Mouse (Mus musculus): ENCODE results near the gene AI481877. TPM values are rescaled to one million over a fixed set of nuclear protein-coding genes. Genes with fewer than 3 reads are reported as not detected.

AI481877 gene
- polyA plus RNA-seq, 1 experiment = 0.07 TPM

DNA sequence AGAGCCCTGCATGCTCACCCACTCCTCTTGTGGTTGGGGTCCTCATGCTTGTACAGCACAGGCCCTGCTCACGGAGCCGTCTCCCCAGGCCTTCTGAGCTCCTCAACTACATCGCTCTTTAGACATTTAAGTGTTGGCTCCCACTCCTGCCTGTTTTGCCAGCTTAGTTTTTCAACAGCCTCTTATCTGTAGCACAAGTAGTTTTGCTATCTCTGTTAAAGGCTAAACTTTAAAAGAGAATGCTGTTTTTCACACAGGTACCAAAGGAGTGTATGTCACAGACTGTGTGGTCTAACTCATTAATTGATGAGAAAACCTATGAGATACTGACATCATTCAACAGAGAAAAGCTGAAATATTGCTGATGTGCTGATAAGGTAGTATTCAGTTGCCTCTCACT, 127.3 kb downstream of the AI481877 start:
- peaks cover under 1% of the 10 kb centered on the region for H3K4me1 ChIP-seq (ENCODE audit: control insufficient read depth, insufficient read depth, low read length)
- TF ChIP-seq CTCF (IDR thresholded peaks at IDR 0.05; ENCODE audit: insufficient read depth, low read length) (no peak), POLR2A (IDR thresholded peaks at IDR 0.05; ENCODE audit: borderline replicate concordance, extremely low read depth, low read depth, low read length) (no peak)
- 54% methylated on average over 3 of the region's 3 CpGs for WGBS
- no peak for DNase-seq
- no peak overlapping the region for H3K4me3 ChIP-seq (replicated peaks; ENCODE audit: extremely low read depth, low read depth, low read length)

DNA sequence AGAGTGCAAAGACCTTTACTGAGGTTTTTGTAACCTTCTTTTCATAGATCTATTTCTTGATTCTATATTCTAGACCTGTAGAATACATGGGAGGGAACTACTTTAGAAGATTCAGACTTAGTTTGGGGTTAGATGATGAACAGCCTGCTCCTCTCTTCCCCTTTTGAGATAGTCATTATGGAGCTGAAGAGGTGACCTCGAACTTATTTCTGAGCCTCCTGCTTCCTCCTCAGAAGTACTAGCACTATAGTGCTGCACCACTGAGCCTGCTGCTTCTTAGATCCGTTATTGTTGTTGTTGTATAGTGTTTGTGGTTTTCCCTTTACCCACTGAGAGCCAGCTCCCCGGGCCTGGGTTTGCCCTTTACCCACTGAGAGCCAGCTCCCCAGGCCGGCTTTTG, 129.1 kb downstream of the AI481877 start:
- DNase-seq = no peak
- 68% methylated on average over 4 of the region's 4 CpGs for WGBS
- no peak for TF ChIP-seq POLR2A (IDR thresholded peaks at IDR 0.05; ENCODE audit: borderline replicate concordance, extremely low read depth, low read depth, low read length)
- Histone ChIP-seq H3K4me1 (ENCODE audit: control insufficient read depth, insufficient read depth, low read length) (peaks cover 3% of the 10 kb centered on the region), H3K4me3 (replicated peaks; ENCODE audit: extremely low read depth, low read depth, low read length) (no peak overlapping the region)

DNA sequence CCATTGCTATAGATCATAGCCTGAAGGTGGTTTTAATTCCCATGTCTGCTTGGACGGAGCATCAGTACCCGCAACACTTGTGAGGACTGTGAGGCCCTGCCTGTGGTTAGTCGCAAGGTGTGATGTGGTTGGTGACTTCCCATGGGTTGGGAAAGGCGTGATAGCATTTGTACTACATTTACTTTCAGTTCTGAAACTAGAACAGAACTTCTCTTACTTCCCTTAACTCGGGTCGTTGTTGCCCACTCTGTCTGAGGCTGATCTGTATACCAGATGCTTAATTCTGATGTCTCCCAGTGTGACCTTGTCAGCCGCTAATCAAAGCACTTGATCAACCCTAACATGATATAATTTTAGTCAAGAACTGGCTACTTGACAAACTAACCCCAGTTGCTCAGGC, 129.6 kb downstream of the AI481877 start:
- Histone ChIP-seq H3K4me1 (ENCODE audit: control insufficient read depth, insufficient read depth, low read length) (peaks cover 6% of the 10 kb centered on the region), H3K4me3 (replicated peaks; ENCODE audit: extremely low read depth, low read depth, low read length) (no peak overlapping the region)
- DNase-seq = no peak
- 77% methylated on average over 7 of the region's 7 CpGs for WGBS
- TF ChIP-seq POLR2A (IDR thresholded peaks at IDR 0.05; ENCODE audit: borderline replicate concordance, extremely low read depth, low read depth, low read length) (no peak), CTCF (IDR thresholded peaks at IDR 0.05; ENCODE audit: insufficient read depth, low read length) (no peak)

DNA sequence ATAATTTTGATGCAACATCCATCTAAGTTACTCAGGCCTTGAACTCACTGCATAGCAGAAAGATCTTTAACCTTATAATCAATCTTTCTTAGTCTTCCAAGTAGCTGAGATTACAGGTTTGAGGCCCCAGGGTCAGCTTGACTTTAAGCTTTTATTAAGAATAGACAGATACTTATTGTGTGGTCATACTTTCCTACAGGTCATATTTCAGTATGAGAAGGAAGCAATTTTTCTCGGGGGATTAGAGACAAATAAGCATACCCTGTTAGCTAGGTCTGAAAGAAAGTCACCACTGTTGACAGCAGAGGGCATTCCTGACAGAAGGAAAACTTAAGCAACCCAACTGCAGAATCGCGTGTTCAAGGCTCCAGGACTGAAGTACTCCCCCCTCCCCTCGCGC, 130.8 kb downstream of the AI481877 start:
- peaks cover 7% of the 10 kb centered on the region for H3K4me1 ChIP-seq (ENCODE audit: control insufficient read depth, insufficient read depth, low read length)
- TF ChIP-seq CTCF (IDR thresholded peaks at IDR 0.05; ENCODE audit: insufficient read depth, low read length) = no peak
- TF ChIP-seq POLR2A (IDR thresholded peaks at IDR 0.05; ENCODE audit: borderline replicate concordance, extremely low read depth, low read depth, low read length) = no peak
- no peak overlapping the region for H3K4me3 ChIP-seq (replicated peaks; ENCODE audit: extremely low read depth, low read depth, low read length)
- 72% methylated on average over 5 of the region's 5 CpGs for WGBS
- DNase-seq = no peak

DNA sequence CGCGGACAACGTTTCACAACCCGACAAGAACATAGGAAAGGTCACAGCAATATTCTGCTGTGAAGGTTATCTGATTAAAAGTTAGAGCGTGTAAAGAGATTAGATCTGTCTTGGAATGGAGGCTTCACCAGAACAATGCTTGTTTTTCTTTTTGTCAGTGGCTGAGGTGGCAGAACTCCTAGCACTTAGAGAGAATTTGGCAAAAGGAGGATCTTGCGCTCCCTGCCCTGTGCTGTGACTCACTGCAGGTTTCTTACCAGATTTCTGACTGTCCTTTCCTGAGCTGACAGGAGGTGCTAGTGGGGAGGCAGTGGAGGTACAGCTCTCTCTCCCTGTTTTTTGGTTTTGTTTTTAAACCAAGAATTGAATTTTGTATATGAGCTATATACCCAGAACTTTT, 131.8 kb downstream of the AI481877 start:
- DNase-seq = no peak
- TF ChIP-seq CTCF (IDR thresholded peaks at IDR 0.05; ENCODE audit: insufficient read depth, low read length) = no peak
- 57% methylated on average over 6 of the region's 6 CpGs for WGBS
- H3K4me1 ChIP-seq (ENCODE audit: control insufficient read depth, insufficient read depth, low read length) = peaks cover 7% of the 10 kb centered on the region
- H3K4me3 ChIP-seq (replicated peaks; ENCODE audit: extremely low read depth, low read depth, low read length) = no peak overlapping the region

DNA sequence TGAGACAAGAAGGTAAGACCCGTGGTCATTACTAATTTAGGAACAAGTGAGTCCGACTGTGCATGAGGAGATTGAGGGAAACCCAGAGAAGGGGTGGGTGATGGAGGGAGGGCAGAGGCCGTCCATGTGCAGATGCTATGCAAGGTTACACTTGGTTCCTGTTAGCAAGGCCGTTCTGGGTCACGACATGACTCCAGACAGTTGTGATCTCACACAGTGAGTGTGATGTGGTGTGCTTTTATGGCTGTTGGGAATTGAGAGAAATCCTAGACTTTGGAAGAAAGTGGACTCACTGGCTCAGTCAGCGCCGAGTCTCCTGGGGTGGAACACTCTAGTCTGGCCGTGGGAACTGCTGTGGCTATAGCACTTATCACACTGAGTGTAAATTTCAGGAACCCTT, 132.6 kb downstream of the AI481877 start:
- TF ChIP-seq CTCF (IDR thresholded peaks at IDR 0.05; ENCODE audit: insufficient read depth, low read length) (no peak), POLR2A (IDR thresholded peaks at IDR 0.05; ENCODE audit: borderline replicate concordance, extremely low read depth, low read depth, low read length) (no peak)
- Histone ChIP-seq H3K4me1 (ENCODE audit: control insufficient read depth, insufficient read depth, low read length) (peaks cover 7% of the 10 kb centered on the region), H3K4me3 (replicated peaks; ENCODE audit: extremely low read depth, low read depth, low read length) (no peak overlapping the region)
- 58% methylated on average over 8 of the region's 8 CpGs for WGBS
- DNase-seq = no peak

DNA sequence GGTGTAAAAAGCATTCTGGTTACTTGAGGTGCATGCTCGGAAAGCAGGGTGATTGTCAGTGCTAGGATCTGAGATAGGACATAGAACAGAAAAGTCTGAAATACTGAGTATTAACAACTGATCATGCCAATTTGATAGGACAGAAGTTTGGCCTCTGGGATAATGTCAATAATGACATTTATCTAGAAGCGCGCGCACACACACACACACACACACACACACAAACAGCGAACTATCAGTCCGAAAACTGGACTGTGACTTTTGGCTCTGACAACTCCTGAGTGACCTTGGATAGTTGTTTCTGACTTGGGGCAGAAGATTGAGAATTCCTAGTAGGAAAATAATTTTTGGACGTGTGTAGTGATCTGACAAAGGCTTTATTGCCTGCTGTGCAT, 135.0 kb downstream of the AI481877 start:
- H3K4me3 ChIP-seq (replicated peaks; ENCODE audit: extremely low read depth, low read depth, low read length) = peak overlapping the region; percentile 73
- no peak for DNase-seq
- 21% methylated on average over 7 of the region's 7 CpGs for WGBS
- H3K4me1 ChIP-seq (ENCODE audit: control insufficient read depth, insufficient read depth, low read length) = peaks cover 7% of the 10 kb centered on the region
- TF ChIP-seq CTCF (IDR thresholded peaks at IDR 0.05; ENCODE audit: insufficient read depth, low read length) (no peak), POLR2A (IDR thresholded peaks at IDR 0.05; ENCODE audit: borderline replicate concordance, extremely low read depth, low read depth, low read length) (no peak)

DNA sequence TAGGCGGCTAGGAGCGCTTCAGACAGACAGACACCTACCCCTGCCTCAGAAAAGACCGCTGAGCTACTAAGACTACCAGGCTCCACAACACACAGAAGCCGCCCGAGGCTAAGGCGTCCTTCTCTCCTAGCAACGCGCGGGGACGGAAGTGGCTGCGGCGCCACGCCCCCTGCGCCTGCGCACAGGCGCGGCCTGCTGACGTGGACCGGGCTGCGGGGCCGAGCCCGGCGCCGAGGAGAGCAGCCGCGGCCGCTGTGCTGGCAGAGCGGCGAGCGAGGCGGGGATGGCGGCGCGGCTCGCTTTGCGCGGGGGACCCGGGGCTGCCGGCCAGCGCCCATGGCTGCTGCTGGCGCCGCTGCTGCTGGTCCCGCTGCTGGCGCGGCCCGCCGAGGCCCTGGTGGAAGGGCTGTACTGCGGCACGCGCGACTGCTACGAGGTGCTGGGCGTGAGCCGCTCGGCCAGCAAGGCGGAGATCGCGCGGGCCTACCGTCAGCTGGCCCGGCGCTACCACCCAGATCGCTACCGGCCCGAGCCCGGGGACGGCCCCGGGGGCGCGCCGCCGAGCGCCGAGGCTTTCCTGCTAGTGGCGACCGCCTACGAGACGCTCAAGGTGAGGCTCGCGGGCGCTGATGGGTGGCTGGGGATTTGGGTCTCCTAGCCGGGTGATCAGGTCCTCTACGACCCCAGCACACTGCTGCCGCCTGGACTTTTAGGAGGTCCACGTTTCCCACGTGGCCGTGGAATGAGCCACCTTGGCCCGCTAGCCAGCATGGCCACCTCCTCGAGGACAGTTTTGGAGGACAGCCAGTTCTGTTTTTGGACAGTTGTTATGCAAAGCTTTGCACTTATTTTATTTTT, 135.6 kb downstream of the AI481877 start, which contains the start of gene Gm20503:
Gene Gm20503, plus strand, starts transcription at position 263 of the 858 bp plus-strand sequence.
- Histone ChIP-seq H3K4me3 (replicated peaks; ENCODE audit: extremely low read depth, low read depth, low read length) (peak within 1 kb of the TSS; percentile 73), H3K4me1 (ENCODE audit: control insufficient read depth, insufficient read depth, low read length) (peaks cover 7% of the 10 kb centered on the region)
- under 1% methylated on average over 89 of the region's 89 CpGs for WGBS
- TF ChIP-seq POLR2A (IDR thresholded peaks at IDR 0.05; ENCODE audit: borderline replicate concordance, extremely low read depth, low read depth, low read length) (peak; percentile 71; the same call in 1 of the 2 replicates), CTCF (IDR thresholded peaks at IDR 0.05; ENCODE audit: insufficient read depth, low read length) (no peak)
- DNase-seq = peak; percentile 86

DNA sequence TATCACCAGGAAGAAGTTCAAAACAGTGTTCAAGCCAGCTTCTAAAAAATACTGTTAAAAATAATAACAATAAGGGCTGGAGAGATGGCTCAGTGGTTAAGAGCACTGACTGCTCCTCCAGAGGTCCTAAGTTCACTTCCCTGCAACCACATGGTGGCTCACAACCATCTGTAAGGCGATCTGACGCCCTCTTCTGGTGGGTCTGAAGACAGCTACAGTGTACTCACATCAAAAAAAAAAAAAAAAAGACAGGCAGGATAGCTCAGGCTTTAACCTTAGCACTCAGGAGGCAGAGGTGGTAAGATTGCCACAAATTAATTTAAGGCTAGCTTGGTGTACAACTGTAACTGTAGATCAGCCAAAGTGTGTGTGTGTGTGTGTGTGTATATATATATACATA, 138.2 kb downstream of the AI481877 start:
- TF ChIP-seq CTCF (IDR thresholded peaks at IDR 0.05; ENCODE audit: insufficient read depth, low read length) (peak; percentile 44), POLR2A (IDR thresholded peaks at IDR 0.05; ENCODE audit: borderline replicate concordance, extremely low read depth, low read depth, low read length) (no peak)
- DNase-seq = no peak
- Histone ChIP-seq H3K4me3 (replicated peaks; ENCODE audit: extremely low read depth, low read depth, low read length) (no peak overlapping the region), H3K4me1 (ENCODE audit: control insufficient read depth, insufficient read depth, low read length) (peaks cover 5% of the 10 kb centered on the region; the same call in 1 of the 2 replicates)
- WGBS = 5% methylated on average over 2 of the region's 2 CpGs

DNA sequence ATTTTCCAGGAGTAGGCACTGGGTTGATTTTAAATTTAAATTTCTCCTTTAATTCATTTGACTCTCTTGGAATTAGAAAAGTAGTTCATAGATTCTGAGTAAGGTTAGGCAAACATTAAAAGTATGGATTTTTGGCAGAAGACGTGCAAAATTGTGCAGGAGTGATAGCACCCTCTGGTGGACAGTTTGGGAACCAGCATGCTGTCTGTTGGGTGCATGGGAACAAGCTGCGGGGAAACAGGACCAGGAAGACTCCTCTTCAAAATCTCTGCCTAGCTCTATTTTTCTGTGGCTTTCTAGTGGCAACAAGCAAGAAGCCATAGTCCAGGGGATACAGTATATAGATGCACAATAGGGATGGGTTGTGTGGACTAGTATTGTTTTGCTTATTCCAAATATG, 139.1 kb downstream of the AI481877 start:
- DNase-seq = peak; percentile 60
- peaks cover 4% of the 10 kb centered on the region; the same call in 1 of the 2 replicates for H3K4me1 ChIP-seq (ENCODE audit: control insufficient read depth, insufficient read depth, low read length)
- TF ChIP-seq CTCF (IDR thresholded peaks at IDR 0.05; ENCODE audit: insufficient read depth, low read length) = peak; percentile 89
- no peak for TF ChIP-seq POLR2A (IDR thresholded peaks at IDR 0.05; ENCODE audit: borderline replicate concordance, extremely low read depth, low read depth, low read length)
- no peak overlapping the region for H3K4me3 ChIP-seq (replicated peaks; ENCODE audit: extremely low read depth, low read depth, low read length)
- 2% methylated on average over 2 of the region's 2 CpGs for WGBS

All from lung, adult 2 months (tissue).